Mouse (Mus musculus): ENCODE results near the gene Gm10721. TPM values are rescaled to one million over a fixed set of nuclear protein-coding genes. Genes with fewer than 3 reads are reported as not detected.

Gm10721 gene
- not detected for total RNA-seq (2023)

DNA sequence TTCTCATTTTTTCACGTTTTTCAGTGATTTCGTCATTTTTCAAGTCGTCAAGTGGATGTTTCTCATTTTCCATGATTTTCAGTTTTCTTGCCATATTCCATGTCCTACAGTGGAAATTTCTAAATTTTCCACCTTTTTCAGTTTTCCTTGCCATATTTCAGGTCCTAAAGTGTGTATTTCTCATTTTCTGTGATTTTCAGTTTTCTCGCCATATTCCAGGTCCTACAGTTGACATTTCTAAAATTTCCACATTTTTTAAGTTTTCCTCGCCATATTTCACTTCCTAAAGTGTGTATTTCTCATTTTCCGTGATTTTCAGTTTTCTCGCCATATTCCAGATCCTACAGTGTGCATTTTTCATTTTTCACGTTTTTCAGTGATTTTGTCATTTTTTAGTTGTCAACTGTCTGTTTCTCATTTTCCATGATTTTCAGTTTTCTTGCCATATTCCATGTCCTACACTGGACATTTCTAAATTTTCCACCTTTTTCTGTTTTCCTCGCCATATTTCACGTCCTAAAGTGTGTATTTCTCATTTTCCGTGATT lies at the start of gene Gm10721:
Gm10721 (plus strand) TSS at position 408 of the 547 bp plus-strand sequence.

DNA sequence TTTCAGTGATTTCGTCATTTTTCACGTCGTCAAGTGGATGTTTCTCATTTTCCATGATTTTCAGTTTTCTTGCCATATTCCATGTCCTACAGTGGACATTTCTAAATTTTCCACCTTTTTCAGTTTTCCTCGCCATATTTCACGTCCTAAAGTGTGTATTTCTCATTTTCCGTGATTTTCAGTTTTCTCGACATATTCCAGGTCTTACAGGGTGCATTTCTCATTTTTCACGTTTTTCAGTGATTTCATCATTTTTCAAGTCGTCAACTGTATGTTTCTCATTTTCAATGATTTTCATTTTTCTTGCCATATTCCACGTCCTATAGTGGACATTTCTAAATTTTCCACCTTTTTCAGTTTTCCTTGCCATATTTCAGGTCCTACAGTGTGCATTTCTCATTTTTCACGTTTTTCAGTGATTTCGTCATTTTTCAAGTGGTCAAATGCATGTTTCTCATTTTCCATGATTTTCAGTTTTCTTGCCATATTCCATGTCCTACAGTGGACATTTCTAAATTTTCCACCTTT lies 12.4 kb upstream of the Gm10721 start, which contains the start of gene Gm10722:
Gm10722 (plus strand) TSS at position 478 of the 528 bp plus-strand sequence.

DNA sequence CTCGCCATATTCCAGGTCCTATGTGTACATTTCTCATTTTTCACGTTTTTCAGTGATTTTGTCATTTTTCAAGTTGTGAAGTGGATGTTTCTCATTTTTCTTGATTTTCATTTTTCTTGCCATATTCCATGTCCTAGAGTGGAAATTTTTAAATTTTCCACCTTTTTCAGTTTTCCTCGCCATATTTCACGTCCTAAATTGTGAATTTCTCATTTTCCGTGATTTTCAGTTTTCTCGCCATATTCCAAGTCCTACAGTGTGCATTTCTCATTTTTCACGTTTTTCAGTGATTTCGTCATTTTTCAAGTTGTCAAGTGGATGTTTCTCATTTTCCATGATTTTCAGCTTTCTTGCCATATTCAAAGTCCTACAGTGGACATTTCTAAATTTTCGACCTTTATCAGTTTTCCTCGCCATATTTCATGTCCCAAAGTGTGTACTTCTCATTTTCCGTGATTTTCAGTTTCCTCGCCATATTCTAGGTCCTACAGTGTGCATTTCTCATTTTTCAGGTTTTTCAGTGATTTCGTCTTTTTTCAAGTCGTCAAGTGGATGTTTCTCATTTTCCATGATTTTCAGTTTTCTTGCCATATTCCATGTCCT lies 10.0 kb upstream of the Gm10721 start, which contains the start of gene Gm11168:
Gm11168 (plus strand) TSS at position 553 of the 603 bp plus-strand sequence.

DNA sequence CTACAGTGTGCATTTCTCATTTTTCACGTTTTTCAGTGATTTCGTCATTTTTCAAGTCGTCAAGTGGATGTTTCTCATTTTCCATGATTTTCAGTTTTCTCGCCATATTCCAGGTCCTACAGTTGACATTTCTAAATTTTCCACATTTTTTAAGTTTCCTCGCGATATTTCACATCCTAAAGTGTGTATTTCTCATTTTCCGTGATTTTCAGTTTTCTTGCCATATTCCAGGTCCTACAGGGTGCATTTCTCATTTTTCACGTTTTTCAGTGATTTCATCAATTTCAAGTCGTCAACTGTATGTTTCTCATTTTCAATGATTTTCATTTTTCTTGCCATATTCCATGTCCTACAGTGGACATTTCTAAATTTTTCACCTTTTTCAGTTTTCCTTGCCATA lies 2.4 kb downstream of the Gm10721 start, which contains the start of gene Gm10720:
Gm10720 (plus strand) TSS at position 301 of the 400 bp plus-strand sequence.

DNA sequence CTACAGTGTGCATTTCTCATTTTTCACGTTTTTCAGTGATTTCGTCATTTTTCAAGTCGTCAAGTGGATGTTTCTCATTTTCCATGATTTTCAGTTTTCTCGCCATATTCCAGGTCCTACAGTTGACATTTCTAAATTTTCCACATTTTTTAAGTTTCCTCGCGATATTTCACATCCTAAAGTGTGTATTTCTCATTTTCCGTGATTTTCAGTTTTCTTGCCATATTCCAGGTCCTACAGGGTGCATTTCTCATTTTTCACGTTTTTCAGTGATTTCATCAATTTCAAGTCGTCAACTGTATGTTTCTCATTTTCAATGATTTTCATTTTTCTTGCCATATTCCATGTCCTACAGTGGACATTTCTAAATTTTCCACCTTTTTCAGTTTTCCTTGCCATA lies 4.2 kb downstream of the Gm10721 start, which contains the start of gene Gm10719:
Gm10719 (plus strand) TSS at position 301 of the 400 bp plus-strand sequence.

DNA sequence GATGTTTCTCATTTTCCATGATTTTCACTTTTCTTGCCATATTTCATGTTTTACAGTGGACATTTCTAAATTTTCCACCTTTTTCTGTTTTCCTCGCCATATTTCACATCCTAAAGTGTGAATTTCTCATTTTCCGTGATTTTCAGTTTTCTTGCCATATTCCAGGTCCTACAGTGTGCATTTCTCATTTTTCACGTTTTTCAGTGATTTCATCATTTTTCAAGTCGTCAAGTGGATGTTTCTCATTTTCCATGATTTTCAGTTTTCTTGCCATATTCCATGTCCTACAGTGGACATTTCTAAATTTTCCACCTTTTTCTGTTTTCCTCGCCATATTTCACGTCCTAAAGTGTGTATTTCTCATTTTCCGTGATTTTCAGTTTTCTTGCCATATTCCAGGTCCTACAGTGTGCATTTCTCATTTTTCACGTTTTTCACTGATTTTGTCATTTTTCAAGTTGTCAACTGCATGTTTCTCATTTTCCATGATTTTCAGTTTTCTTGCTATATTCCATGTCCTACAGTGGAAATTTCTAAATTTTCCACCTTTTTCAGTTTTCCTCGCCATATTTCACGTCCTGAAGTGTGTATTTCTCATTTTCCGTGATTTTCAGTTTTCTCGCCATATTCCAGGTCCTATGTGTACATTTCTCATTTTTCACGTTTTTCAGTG lies 10.5 kb downstream of the Gm10721 start, which contains the start of gene Gm10718:
Gm10718 (plus strand) TSS at position 236 of the 673 bp plus-strand sequence.

DNA sequence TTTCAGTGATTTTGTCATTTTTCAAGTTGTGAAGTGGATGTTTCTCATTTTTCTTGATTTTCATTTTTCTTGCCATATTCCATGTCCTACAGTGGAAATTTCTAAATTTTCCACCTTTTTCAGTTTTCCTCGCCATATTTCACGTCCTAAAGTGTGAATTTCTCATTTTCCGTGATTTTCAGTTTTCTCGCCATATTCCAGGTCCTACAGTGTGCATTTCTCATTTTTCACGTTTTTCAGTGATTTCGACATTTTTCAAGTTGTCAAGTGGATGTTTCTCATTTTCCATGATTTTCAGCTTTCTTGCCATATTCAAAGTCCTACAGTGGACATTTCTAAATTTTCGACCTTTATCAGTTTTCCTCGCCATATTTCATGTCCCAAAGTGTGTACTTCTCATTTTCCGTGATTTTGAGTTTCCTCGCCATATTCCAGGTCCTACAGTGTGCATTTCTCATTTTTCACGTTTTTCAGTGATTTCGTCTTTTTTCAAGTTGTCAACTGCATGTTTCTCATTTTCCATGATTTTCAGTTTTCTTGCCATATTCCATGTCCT lies 12.1 kb downstream of the Gm10721 start, which contains the start of gene Gm10717:
Gm10717 (plus strand) TSS at position 506 of the 556 bp plus-strand sequence.

DNA sequence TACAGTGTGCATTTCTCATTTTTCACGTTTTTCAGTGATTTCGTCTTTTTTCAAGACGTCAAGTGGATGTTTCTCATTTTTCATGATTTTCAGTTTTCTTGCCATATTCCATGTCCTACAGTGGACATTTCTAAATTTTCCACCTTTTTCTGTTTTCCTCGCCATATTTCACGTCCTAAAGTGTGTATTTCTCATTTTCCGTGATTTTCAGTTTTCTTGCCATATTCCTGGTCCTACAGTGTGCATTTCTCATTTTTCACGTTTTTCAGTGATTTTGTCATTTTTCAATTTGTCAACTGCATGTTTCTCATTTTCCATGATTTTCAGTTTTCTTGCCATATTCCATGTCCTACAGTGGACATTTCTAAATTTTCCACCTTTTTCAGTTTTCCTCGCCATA lies 21.4 kb downstream of the Gm10721 start, which contains the start of gene Gm17535:
Gm17535 (plus strand) TSS at position 301 of the 400 bp plus-strand sequence.

DNA sequence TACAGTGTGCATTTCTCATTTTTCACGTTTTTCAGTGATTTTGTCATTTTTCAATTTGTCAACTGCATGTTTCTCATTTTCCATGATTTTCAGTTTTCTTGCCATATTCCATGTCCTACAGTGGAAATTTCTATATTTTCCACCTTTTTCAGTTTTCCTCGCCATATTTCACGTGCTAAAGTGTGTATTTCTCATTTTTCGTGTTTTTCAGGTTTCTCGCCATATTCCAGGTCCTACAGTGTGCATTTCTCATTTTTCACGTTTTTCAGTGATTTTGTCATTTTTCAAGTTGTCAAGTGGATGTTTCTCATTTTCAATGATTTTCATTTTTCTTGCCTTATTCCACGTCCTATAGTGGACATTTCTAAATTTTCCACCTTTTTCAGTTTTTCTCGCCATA lies 23.6 kb downstream of the Gm10721 start, which contains the start of gene Gm10715:
Gm10715 (plus strand) TSS at position 301 of the 400 bp plus-strand sequence.

Other genes starting within 250 kb of the Gm10721 start
- not detected for gene Gm10722, start 12.2 kb upstream of the Gm10721 start, total RNA-seq (2023)
- gene Gm11168, start 9.8 kb upstream of the Gm10721 start, total RNA-seq (2023), result not detected
- not detected for gene Gm10720, start 2.5 kb downstream of the Gm10721 start, total RNA-seq (2023)
- 1.1 TPM for gene Gm10719, start 4.3 kb downstream of the Gm10721 start, total RNA-seq (2023)
- gene Gm10718, start 10.4 kb downstream of the Gm10721 start, total RNA-seq (2023), result 2.0 TPM
- not detected for gene Gm10717, start 12.3 kb downstream of the Gm10721 start, total RNA-seq (2023)
- gene Gm17535, start 21.5 kb downstream of the Gm10721 start, total RNA-seq (2023), result not detected
- not detected for gene Gm10715, start 23.7 kb downstream of the Gm10721 start, total RNA-seq (2023)